Mouse (Mus musculus): Measurements from ENCODE around the gene Zcchc17. TPM values are rescaled to one million over a fixed set of nuclear protein-coding genes. Genes with fewer than 3 reads are reported as not detected.

Zcchc17 gene
- total and polyA plus RNA-seq, 3 experiments: 43.7 to 62.5 TPM; not detected in 1

- peaks cover 7 to 13% of the 10 kb centered on the region in 2 experiments for H3K4me1 ChIP-seq (ENCODE audit: control insufficient read depth in 1 of 2, insufficient read depth in 2 of 2, low read length in 2 of 2)
- no peak for TF ChIP-seq GABPA (IDR thresholded peaks at IDR 0.05; ENCODE audit: low read depth, low read length)
- no peak for TF ChIP-seq ZNF384 (IDR thresholded peaks at IDR 0.05; ENCODE audit: low read depth, low read length)
- no peak for TF ChIP-seq MYB (IDR thresholded peaks at IDR 0.05; ENCODE audit: low read depth, low read length)
- TF ChIP-seq KAT2A (conservative IDR thresholded peaks at IDR 0.05; ENCODE audit: low read depth, low read length): no peak
- no peak for TF ChIP-seq ZC3H11A (IDR thresholded peaks at IDR 0.05; ENCODE audit: low read depth, low read length)
- no peak for TF ChIP-seq MYC (IDR thresholded peaks at IDR 0.05; ENCODE audit: low read depth, low read length)
- TF ChIP-seq USF2 (IDR thresholded peaks at IDR 0.05; ENCODE audit: borderline replicate concordance in 1 of 2, insufficient read depth in 1 of 2, low read depth in 1 of 2, low read length in 2 of 2): no peak
- no peak for TF ChIP-seq CHD2 (IDR thresholded peaks at IDR 0.05; ENCODE audit: low read length)
- no peak for TF ChIP-seq UBTF (IDR thresholded peaks at IDR 0.05; ENCODE audit: borderline replicate concordance, insufficient read depth, low read depth, low read length)
- TF ChIP-seq TCF12 (IDR thresholded peaks at IDR 0.05; ENCODE audit: low read depth, low read length): no peak
- no peak for TF ChIP-seq ZMIZ1 (IDR thresholded peaks at IDR 0.05; ENCODE audit: low read depth, low read length)
- TF ChIP-seq RAD21 (IDR thresholded peaks at IDR 0.05; ENCODE audit: low read depth, low read length): no peak
- TF ChIP-seq NRF1 (IDR thresholded peaks at IDR 0.05; ENCODE audit: insufficient read depth, low read depth, low read length, poor library complexity, severe bottlenecking): no peak
- no peak for TF ChIP-seq POLR2AphosphoS2 (IDR thresholded peaks at IDR 0.05; ENCODE audit: low read length)
- no peak for TF ChIP-seq TBP (IDR thresholded peaks at IDR 0.05; ENCODE audit: low read depth, low read length)
- no peak for TF ChIP-seq POLR2AphosphoS5 (IDR thresholded peaks at IDR 0.05; ENCODE audit: borderline replicate concordance, low read depth, low read length)
- no peak for TF ChIP-seq RCOR1 (IDR thresholded peaks at IDR 0.05; ENCODE audit: low read depth, low read length)
- no peak overlapping the region for H3K4me3 ChIP-seq (ENCODE audit: control insufficient read depth in 1 of 2, insufficient read depth in 1 of 2, low read depth in 2 of 2, low read length in 2 of 2)
- H3K27me3 ChIP-seq (ENCODE audit: control insufficient read depth in 1 of 2, insufficient read depth in 2 of 2, low read length in 2 of 2): no peaks in the 10 kb centered on the region
- H3K9ac ChIP-seq (ENCODE audit: control insufficient read depth, low read depth, low read length, poor library complexity, severe bottlenecking): no peak overlapping the region
- H3K79me2 ChIP-seq (ENCODE audit: control insufficient read depth, insufficient read depth, low read length, poor library complexity): no peaks in the 10 kb centered on the region
- H3K36me3 ChIP-seq (ENCODE audit: control insufficient read depth in 1 of 2, insufficient read depth in 2 of 2, low read length in 2 of 2): peaks cover 3 to 13% of the 10 kb centered on the region in 2 experiments
- H3K27ac ChIP-seq (ENCODE audit: control insufficient read depth, low read depth, low read length): no peak overlapping the region
- DNase-seq (ENCODE audit: low read depth, low spot score): peak; percentile 50
- H3K9me3 ChIP-seq (replicated peaks; ENCODE audit: insufficient read depth, low read length): no peaks in the 10 kb centered on the region
These were observed 37.2 kb downstream of the Zcchc17 start for GRCm38 (mm10) chr4:130322567-130322966.

DNA sequence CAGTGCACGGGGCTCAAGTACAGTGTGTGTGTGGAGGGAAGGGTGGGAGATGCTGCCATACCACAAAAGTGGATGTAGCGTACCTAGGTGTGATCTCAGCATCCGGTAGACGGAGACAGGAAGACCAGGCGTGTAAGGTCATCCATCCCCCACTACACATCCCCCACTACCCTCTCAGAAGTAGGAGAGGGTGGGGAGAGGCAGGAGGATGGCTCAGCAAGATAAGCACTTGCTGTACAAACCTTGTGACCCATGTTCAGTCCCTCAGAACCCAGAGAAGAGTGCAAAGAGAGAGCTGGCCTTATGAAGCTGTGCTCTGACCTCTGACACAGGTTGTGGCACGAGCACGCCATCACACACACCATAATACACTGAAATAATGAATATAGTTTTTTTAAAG is 38.1 kb downstream of the Zcchc17 start:
- Histone ChIP-seq H3K27me3 (ENCODE audit: control insufficient read depth in 1 of 2, insufficient read depth in 2 of 2, low read length in 2 of 2) (no peaks in the 10 kb centered on the region), H3K9ac (ENCODE audit: control insufficient read depth, low read depth, low read length, poor library complexity, severe bottlenecking) (no peak overlapping the region), H3K4me3 (ENCODE audit: control insufficient read depth in 1 of 2, insufficient read depth in 1 of 2, low read depth in 2 of 2, low read length in 2 of 2) (no peak overlapping the region), H3K9me3 (replicated peaks; ENCODE audit: insufficient read depth, low read length) (no peaks in the 10 kb centered on the region), H3K79me2 (ENCODE audit: control insufficient read depth, insufficient read depth, low read length, poor library complexity) (no peaks in the 10 kb centered on the region), H3K4me1 (ENCODE audit: control insufficient read depth in 1 of 2, insufficient read depth in 2 of 2, low read length in 2 of 2) (peaks cover 7 to 13% of the 10 kb centered on the region in 2 experiments), H3K27ac (ENCODE audit: control insufficient read depth, low read depth, low read length) (no peak overlapping the region), H3K36me3 (ENCODE audit: control insufficient read depth in 1 of 2, insufficient read depth in 2 of 2, low read length in 2 of 2) (peaks cover 3 to 13% of the 10 kb centered on the region in 2 experiments)
- DNase-seq (ENCODE audit: low read depth, low spot score): no peak
- no peak for TF ChIP-seq ETS1 (IDR thresholded peaks at IDR 0.05; ENCODE audit: low read depth, low read length)
